Mouse (Mus musculus) naive thymus-derived CD4-positive, alpha-beta T cell, adult 2 months (primary cell): ENCODE data around the gene Sigmar1.
"Not testable (repeated sequence)": the region's sequence is repeated elsewhere in the genome, so short reads cannot be mapped to it uniquely, and the experiment has no call there.

ENCODE experiments used
- DNase-seq: peaks from one replicate; pipeline ENCODE4 v3.0.0-alpha.2; 2011; ENCODE audit warnings: low read depth

The Sigmar1 gene

GRCm38 (mm10) chr4:41710229-41710628, 45.7 kb downstream of the Sigmar1 start:
- DNase-seq: no peak

DNA sequence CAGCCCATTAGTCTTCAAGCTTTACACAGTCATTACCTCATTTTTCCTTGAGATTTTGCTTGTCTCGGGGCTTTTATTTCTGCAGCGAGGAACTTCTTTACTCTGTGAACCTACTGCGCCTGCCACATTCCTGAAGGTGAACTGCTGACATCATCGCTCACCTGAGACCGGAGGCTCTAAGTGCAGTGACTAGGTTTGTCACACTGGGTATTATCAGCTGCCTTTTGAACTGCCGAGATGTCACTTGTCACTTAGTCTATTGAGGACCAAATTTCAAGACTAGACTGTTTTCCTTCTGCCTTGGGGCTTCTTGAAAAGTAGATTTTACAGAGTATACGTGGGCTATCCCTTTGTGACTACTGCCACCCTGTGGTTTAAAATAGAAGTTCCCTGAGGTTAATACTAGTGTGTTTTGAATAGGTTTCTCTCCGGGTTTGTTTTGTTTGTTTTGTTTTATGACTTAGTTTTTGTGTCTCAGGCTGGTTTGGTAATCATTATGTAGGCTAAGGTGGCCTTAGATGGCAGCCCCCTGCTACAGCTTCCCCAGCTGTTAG, 47.7 kb downstream of the Sigmar1 start:
- DNase-seq: peak; percentile 78

DNA sequence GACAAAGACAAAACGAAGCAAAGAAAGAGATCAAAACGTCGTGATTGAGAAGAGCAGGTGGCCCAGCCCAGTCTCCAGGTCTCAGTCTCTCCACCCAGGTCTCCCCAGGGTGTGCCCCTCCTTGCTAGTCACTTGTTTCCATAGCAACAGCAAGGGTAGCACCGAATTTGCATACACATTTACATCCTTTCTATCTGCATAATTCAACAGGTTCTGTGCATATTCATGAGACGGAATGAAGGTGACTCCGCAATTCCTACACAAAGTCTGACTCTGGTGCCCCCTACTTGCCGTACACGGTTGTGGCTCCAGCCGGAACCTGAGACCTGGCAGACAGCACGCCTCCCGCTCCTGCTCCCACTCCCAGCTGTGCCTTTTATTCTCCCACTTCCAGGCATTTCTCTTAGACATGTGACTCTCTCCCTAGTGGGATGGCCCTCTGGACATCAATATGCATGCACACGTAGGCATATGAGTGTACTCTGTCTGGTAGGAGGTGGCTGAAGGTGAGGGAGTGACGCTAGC, 48.9 kb downstream of the Sigmar1 start:
- DNase-seq: peak; percentile 74

DNA sequence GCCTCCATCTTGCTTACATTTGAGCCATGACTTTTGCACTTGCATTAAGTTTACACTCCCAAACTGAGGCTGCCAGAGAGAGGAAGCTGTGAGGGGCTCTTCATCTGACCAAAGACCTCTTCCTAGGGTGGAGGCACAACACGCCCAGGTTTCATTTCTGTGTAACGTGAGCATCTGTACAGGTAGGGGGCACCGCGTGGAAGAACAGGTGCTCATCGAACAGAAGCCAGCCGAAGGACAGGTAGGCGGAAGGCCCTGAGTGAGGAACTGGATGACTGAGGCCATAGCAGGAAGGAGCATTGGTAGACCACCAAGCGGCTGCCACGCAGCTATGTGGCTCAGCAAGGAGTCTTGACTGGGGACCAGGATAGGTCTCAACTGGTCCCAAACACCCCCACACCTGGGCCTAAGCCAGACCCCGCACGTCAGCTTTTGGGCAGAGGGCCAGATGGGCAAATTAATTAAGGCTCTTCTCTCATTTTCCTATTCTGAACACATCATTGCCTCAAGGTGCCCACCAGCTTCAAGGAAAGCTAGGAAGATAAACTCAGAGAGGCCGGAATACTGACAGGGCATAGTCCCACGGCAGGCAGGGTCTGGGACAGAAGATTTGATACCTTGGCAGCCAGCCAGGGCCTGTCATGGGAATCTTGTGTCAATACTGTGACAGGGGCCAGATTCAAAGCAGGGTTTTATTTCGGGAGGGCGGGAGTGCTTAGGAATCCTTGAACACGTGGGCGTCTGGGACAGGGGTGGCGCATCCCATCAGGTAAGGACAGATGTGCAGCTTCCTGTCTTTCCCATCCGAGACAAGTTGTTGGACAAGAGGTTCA, 49.8 kb downstream of the Sigmar1 start:
- peak; percentile 4 for DNase-seq

- no peak for DNase-seq
These were observed 51.3 kb downstream of the Sigmar1 start for GRCm38 (mm10) chr4:41704651-41705050.

- not testable (repeated sequence) for DNase-seq
These were observed 53.7 kb downstream of the Sigmar1 start for GRCm38 (mm10) chr4:41702226-41702625.

- not testable (repeated sequence) for DNase-seq
These were observed 55.7 kb downstream of the Sigmar1 start for GRCm38 (mm10) chr4:41700224-41700623.

GRCm38 (mm10) chr4:41699783-41700182, 56.2 kb downstream of the Sigmar1 start, which contains the start of gene Il11ra1:
Il11ra1 (plus strand) TSS chr4:41699989.
- DNase-seq: not testable (repeated sequence)

GRCm38 (mm10) chr4:41698421-41699016, 57.4 kb downstream of the Sigmar1 start:
- not testable (repeated sequence) for DNase-seq

DNA sequence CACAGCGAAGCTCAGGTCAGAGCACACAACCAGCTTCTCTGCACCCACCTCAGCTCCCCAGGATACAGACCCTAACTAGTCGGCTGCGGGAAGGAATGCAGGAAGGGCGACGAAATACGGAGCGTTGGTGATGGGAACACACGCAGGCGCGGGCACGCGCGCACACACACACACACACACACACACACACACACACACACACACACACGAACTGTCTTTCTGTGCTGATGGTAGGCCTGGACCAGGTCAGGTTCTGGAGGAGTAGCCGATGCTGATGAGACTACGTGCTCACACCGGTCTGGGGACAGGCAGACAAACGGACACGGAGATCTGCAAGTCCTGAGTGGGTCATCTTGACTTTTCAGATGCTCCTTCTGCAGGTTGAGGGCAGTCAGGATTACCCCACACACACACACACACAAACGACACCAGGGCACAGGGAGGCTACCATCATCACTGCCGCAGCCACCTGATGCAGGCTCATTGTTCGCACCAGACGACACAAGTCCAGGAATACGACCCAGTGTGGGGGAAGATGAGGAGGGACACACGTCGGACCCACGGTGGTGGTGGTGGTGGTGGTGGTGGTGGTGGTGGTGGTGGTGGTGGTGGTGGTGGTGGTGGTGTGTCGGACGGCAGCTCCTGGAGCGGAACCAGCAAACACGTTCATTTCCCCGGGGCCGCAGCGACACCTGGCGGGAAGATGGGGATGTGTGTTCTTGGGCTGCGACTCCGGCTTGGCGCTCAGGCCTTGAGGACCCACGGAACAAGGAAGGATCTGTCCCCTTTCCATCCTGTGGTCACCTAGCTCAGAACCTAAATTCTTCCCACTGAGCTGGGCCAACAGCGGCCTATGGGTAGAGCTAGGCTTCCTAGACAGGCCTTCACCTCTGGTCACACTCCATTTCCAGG, 58.8 kb downstream of the Sigmar1 start, which contains the start of gene Cntfr:
TSS of gene Cntfr (minus strand) at position 160 of the 912 bp plus-strand sequence.
- peak; percentile 75 for DNase-seq

GRCm38 (mm10) chr4:41696452-41696851, 59.5 kb downstream of the Sigmar1 start:
- not testable (repeated sequence) for DNase-seq

GRCm38 (mm10) chr4:41695800-41696199, 60.2 kb downstream of the Sigmar1 start:
- DNase-seq: not testable (repeated sequence)

- not testable (repeated sequence) for DNase-seq
These were observed 62.4 kb downstream of the Sigmar1 start for GRCm38 (mm10) chr4:41693511-41693910.

GRCm38 (mm10) chr4:41690014-41690413, 65.9 kb downstream of the Sigmar1 start:
- not testable (repeated sequence) for DNase-seq

DNA sequence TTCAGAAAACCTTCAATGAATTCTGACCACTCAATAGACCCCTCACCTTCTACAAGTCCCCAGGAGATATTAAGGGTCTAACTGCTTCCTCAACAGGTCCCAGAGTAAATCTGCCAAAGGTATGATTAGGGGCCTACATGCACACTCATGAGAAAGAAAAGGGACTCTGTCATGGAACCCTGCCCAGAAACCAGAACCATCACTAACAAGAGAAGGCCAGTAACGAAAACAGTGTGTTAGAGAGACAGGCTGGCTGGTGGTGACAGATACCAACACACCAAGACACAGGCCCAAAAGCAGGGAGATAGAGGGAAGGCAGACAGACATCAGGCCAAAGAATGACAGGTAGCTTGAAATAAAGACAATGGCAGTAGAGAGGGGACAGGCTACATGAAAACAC, 67.4 kb downstream of the Sigmar1 start:
- not testable (repeated sequence) for DNase-seq
